Mouse (Mus musculus) large intestine, adult 2 months (tissue): ENCODE results near the gene Rims1. TPM values are rescaled to one million over a fixed set of nuclear protein-coding genes. Genes with fewer than 3 reads are reported as not detected.
A peak's percentile ranks its signal among the peaks of the same experiment; 100 is the strongest.

Source experiments
- DNase-seq: peaks from one replicate; pipeline ENCODE4 v3.0.0-alpha.2; 2012; ENCODE audit warnings: low read depth, low spot score
- WGBS: fragments of 180-500 bp; shearing (Covaris S2); methylation state at CpG from one replicate; pipeline ENCODE4 v1.1.7; 2018; 5-methylcytosine and 5-hydroxymethylcytosine counted together
- polyA plus RNA-seq: library from polyadenylated mRNA; depleted of rRNA; stranded (reverse); fragments of >200 nt; gene quantifications from 2 replicates; pipeline ENCODE4 v1.2.3, GENCODE M21; 2012; rRNA removed

Gene Rims1
- polyA plus RNA-seq: 3.6 and 3.7 TPM in 2 replicates

GRCm38 (mm10) chr1:22805726-22806625 is at the start of gene Rims1:
Rims1 (minus strand) TSS chr1:22805994.
- DNase-seq: no peak
- WGBS: 1% methylated on average over 75 of the region's 76 CpGs

GRCm38 (mm10) chr1:22806626-22807096 is 867 bp upstream of the Rims1 start:
- DNase-seq: no peak
- 27% methylated on average over 8 of the region's 8 CpGs for WGBS

- no peak for DNase-seq
- 14% methylated on average over 15 of the region's 15 CpGs for WGBS
Observed at GRCm38 (mm10) chr1:22805025-22805725, 619 bp downstream of the Rims1 start.

GRCm38 (mm10) chr1:22804148-22804885 is 1.5 kb downstream of the Rims1 start:
- WGBS: 79% methylated on average over 4 of the region's 4 CpGs
- no peak for DNase-seq

GRCm38 (mm10) chr1:22803471-22803870 is 2.3 kb downstream of the Rims1 start:
- no peak for DNase-seq
- WGBS: 94% methylated on average over 2 of the region's 2 CpGs

- 22% methylated on average over 5 of the region's 5 CpGs for WGBS
- peak; percentile 57 for DNase-seq
Observed at GRCm38 (mm10) chr1:22800276-22800675, 5.5 kb downstream of the Rims1 start.

- no peak for DNase-seq
- WGBS: 38% methylated on average over 5 of the region's 5 CpGs
Observed at GRCm38 (mm10) chr1:22797091-22797490, 8.7 kb downstream of the Rims1 start.

GRCm38 (mm10) chr1:22789391-22789909 is 16.3 kb downstream of the Rims1 start:
- 44% methylated on average over 7 of the region's 7 CpGs for WGBS
- no peak for DNase-seq

- no peak for DNase-seq
- 89% methylated on average over 5 of the region's 5 CpGs for WGBS
Observed at GRCm38 (mm10) chr1:22787616-22788015, 18.2 kb downstream of the Rims1 start.

- DNase-seq: no peak
- WGBS: 74% methylated on average over 7 of the region's 7 CpGs
Observed at GRCm38 (mm10) chr1:22770530-22771254, 35.1 kb downstream of the Rims1 start.

GRCm38 (mm10) chr1:22763376-22763775 is 42.4 kb downstream of the Rims1 start:
- DNase-seq: no peak
- 74% methylated on average over 4 of the region's 4 CpGs for WGBS

- DNase-seq: no peak
- WGBS: 91% methylated on average over 5 of the region's 5 CpGs
Observed at GRCm38 (mm10) chr1:22762780-22763179, 43.0 kb downstream of the Rims1 start.

- 34% methylated on average over 2 of the region's 2 CpGs for WGBS
- DNase-seq: no peak
Observed at GRCm38 (mm10) chr1:22750536-22750935, 55.3 kb downstream of the Rims1 start.

GRCm38 (mm10) chr1:22744655-22745054 is 61.1 kb downstream of the Rims1 start:
- DNase-seq: no peak
- WGBS: 85% methylated on average over 5 of the region's 5 CpGs

GRCm38 (mm10) chr1:22737491-22737890 is 68.3 kb downstream of the Rims1 start:
- DNase-seq: no peak

GRCm38 (mm10) chr1:22734429-22734828 is 71.4 kb downstream of the Rims1 start:
- WGBS: 82% methylated on average over 2 of the region's 2 CpGs

More at GRCm38 (mm10) chr1:22737491-22737890, 68.3 kb downstream of the Rims1 start:
- 85% methylated on average over 6 of the region's 6 CpGs for WGBS

GRCm38 (mm10) chr1:22733281-22733680 is 72.5 kb downstream of the Rims1 start:
- WGBS: 90% methylated on average over 1 of the region's 1 CpGs
- DNase-seq: no peak

More at GRCm38 (mm10) chr1:22734429-22734828, 71.4 kb downstream of the Rims1 start:
- no peak for DNase-seq

GRCm38 (mm10) chr1:22728207-22728606 is 77.6 kb downstream of the Rims1 start:
- no peak for DNase-seq
- 59% methylated on average over 4 of the region's 4 CpGs for WGBS

- no peak for DNase-seq
Observed at GRCm38 (mm10) chr1:22721706-22722105, 84.1 kb downstream of the Rims1 start.
